Mouse (Mus musculus) forebrain, embryonic 12.5 days (tissue): Measurements from ENCODE around the gene Scn4b. TPM values are rescaled to one million over a fixed set of nuclear protein-coding genes. Genes with fewer than 3 reads are reported as not detected.
A peak's percentile ranks its signal among the peaks of the same experiment; 100 is the strongest.

Experiments used
- ATAC-seq: fragments of 200-750 bp; cut with Nextera tagmentation; 2 replicates; pipeline ENCODE4 v1.8.0; 2017; ENCODE audit warnings: moderate TSS enrichment; ENCODE audit not compliant: low FRiP score
- H3K27ac ChIP-seq: fragments of 300-500 bp; sonication (generic); 2 replicates; pipeline ENCODE4 v1.5.1; 2016; ENCODE audit warnings: mild to moderate bottlenecking
- H3K27me3 ChIP-seq: fragments of 300-500 bp; sonication (generic); 2 replicates; pipeline ENCODE4 v1.6.1; 2016; ENCODE audit warnings: mild to moderate bottlenecking
- H3K36me3 ChIP-seq: fragments of 300-500 bp; sonication (generic); replicated peaks from 2 replicates; pipeline ENCODE4 v1.6.1; 2016; ENCODE audit warnings: mild to moderate bottlenecking
- H3K4me1 ChIP-seq: fragments of 300-500 bp; sonication (generic); 2 replicates; pipeline ENCODE4 v1.6.1; 2016
- H3K4me2 ChIP-seq: fragments of 300-500 bp; sonication (generic); 2 replicates; pipeline ENCODE4 v1.6.1; 2016; ENCODE audit warnings: mild to moderate bottlenecking, moderate library complexity
- H3K4me3 ChIP-seq: fragments of 300-500 bp; sonication (generic); replicated peaks from 2 replicates; pipeline ENCODE4 v1.5.1; 2016; ENCODE audit warnings: mild to moderate bottlenecking
- H3K9ac ChIP-seq: fragments of 300-500 bp; sonication (generic); 2 replicates; pipeline ENCODE4 v1.6.1; 2016; ENCODE audit warnings: mild to moderate bottlenecking
- H3K9me3 ChIP-seq: fragments of 300-500 bp; sonication (generic); 2 replicates; pipeline ENCODE4 v1.6.1; 2016
- WGBS: fragments of 180-500 bp; shearing (Covaris S2); methylation state at CpG from one replicate; pipeline ENCODE4 v1.1.7; 2016; 5-methylcytosine and 5-hydroxymethylcytosine counted together
- polyA plus RNA-seq: library from polyadenylated mRNA; unstranded; fragments of >200 nt; fragmentation: Nextera tagmentation; extraction: Ambion mirVana; gene quantifications from 2 replicates; pipeline ENCODE4 v1.2.1, GENCODE M21; 2016

Scn4b gene
- polyA plus RNA-seq: 0.23 and 0.56 TPM in 2 replicates

DNA sequence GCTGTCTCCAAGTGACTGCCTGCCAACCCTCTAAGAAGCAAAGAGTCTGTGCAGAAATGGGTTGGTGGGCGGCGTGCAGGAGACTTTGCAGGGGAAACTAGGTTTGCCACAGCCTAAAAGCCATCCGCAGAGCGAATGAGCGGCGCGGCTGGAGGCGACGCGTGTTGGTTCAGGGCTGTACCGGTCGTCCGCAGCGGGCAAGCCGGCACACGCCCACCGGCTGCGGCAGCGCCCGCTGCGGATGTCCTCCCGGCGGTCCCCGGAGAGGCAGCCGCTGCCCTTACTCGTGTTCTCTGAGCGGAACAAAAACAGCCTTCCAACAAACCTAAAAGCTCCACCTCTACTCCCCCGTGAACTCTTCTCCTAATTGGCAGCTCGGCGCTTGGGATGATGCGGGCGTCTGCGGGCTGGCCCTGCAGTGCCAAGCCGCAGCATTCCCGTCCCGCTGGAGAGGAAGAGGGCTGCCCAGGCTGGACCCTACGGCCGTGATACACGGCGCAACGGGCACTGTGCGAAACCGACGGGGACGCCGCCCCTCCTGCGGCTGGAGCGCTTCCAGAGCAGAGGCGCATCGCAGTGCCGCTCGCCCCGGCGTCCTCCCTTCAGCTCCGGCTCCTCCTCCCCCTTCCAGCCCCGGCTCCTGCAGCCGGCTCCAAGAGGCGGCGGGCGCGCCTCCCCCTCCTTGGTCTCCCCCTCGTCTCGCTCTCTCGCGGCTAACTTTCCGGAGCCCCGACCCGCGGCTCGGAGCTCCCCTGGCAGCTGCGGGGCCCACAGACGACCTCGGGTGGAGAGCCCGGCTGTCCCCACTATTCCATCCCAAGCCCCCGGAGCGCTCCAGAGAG, at the start of gene Scn4b:
TSS of gene Scn4b (plus strand) at position 205 of the 842 bp plus-strand sequence.
- peaks cover 30% of the 10 kb centered on the region for H3K4me1 ChIP-seq
- H3K27me3 ChIP-seq: peaks cover 99% of the 10 kb centered on the region
- ATAC-seq: peak; percentile 36; the same call in 1 of the 2 replicates
- H3K9ac ChIP-seq: peak within 1 kb of the TSS; percentile 51
- no peaks in the 10 kb centered on the region for H3K36me3 ChIP-seq
- H3K4me2 ChIP-seq: peak within 1 kb of the TSS; percentile 88
- no peaks in the 10 kb centered on the region for H3K9me3 ChIP-seq
- WGBS: under 1% methylated on average over 68 of the region's 76 CpGs
- peak within 1 kb of the TSS; percentile 47 for H3K4me3 ChIP-seq
- H3K27ac ChIP-seq: no peak within 1 kb of the TSS

GRCm38 (mm10) chr9:45090811-45091210, 47.4 kb upstream of the Scn4b start:
- Histone ChIP-seq H3K4me1 (no peaks in the 10 kb centered on the region), H3K4me2 (no peak overlapping the region), H3K36me3 (no peaks in the 10 kb centered on the region), H3K9ac (no peak overlapping the region), H3K27me3 (peaks cover 11% of the 10 kb centered on the region; the same call in 1 of the 2 replicates), H3K9me3 (no peaks in the 10 kb centered on the region), H3K4me3 (no peak overlapping the region), H3K27ac (no peak overlapping the region)
- no peak for ATAC-seq
- WGBS: 72% methylated on average over 3 of the region's 3 CpGs

- Histone ChIP-seq H3K36me3 (no peaks in the 10 kb centered on the region), H3K4me2 (no peak overlapping the region), H3K4me3 (no peak overlapping the region), H3K9me3 (no peaks in the 10 kb centered on the region), H3K27me3 (peaks cover 1% of the 10 kb centered on the region; the same call in 1 of the 2 replicates), H3K27ac (no peak overlapping the region), H3K9ac (no peak overlapping the region), H3K4me1 (no peaks in the 10 kb centered on the region)
- ATAC-seq: no peak
- 70% methylated on average over 4 of the region's 4 CpGs for WGBS
Measured at GRCm38 (mm10) chr9:45092641-45093040, 45.6 kb upstream of the Scn4b start.

DNA sequence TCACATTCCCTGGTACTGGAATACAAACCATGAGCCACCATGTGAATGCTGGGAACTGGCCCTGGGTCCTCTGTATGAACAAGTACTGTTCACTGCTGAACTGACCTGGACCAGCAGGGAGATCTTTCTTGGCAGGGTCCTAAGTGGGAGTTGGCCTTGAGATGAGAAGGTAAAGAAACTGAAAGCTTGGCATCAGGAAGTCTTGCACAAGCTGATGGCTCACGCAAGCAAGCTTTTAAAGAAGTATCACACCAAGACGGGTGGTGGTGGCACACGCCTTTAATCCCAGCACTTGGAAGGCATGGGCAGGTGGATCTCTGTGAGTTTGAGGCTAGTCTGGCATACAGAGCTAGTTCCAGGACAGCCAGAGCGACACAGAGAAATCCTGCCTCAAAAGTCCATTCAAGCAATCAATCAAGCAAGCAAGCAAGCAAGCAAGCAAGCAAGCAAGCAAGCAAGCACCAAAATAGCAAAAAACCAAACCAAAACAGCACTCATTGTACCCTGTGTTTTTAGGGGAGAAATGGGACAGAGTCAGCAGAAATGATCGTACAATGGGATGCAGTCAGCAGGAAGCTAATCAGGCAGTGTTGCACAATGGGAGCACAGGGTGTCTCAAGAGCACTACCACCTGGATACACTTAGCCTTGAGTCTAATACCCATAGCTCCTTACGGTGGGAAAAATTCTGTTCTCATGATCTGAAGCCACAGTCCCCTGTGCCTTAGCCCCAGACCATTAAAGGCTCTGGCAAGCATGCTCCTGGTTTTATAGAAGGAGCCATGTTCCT, 42.9 kb upstream of the Scn4b start:
- ATAC-seq: no peak
- 81% methylated on average over 6 of the region's 6 CpGs for WGBS

DNA sequence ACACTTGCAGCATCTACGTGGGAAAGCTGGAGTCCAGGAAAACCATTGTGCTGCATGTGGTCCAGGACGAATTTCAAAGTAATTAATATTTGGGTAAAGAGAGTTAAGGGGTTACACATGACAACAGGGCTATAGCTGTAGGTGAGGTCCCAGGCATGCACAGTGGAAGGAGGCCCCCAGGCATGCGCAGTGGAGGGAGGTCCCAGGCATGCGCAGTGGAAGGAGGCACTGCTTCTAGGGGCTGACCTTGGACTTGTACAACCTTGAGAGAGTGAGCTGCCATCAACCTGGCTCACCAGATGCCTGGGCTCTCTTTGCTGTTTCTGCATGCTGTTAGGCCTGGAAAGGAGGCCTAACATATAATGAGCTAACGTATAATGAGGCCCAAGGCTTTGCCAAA, 40.3 kb upstream of the Scn4b start:
- WGBS: 79% methylated on average over 5 of the region's 5 CpGs
- Histone ChIP-seq H3K4me1 (no peaks in the 10 kb centered on the region), H3K9ac (no peak overlapping the region), H3K9me3 (no peaks in the 10 kb centered on the region), H3K36me3 (no peaks in the 10 kb centered on the region), H3K4me3 (no peak overlapping the region), H3K27me3 (no peaks in the 10 kb centered on the region), H3K4me2 (no peak overlapping the region), H3K27ac (no peak overlapping the region)
- ATAC-seq: no peak

More for the DNA sequence above, 42.9 kb upstream of the Scn4b start:
- Histone ChIP-seq H3K4me1 (no peaks in the 10 kb centered on the region), H3K27me3 (no peaks in the 10 kb centered on the region), H3K9me3 (no peaks in the 10 kb centered on the region), H3K27ac (no peak overlapping the region), H3K9ac (no peak overlapping the region), H3K36me3 (no peaks in the 10 kb centered on the region), H3K4me3 (no peak overlapping the region), H3K4me2 (no peak overlapping the region)

DNA sequence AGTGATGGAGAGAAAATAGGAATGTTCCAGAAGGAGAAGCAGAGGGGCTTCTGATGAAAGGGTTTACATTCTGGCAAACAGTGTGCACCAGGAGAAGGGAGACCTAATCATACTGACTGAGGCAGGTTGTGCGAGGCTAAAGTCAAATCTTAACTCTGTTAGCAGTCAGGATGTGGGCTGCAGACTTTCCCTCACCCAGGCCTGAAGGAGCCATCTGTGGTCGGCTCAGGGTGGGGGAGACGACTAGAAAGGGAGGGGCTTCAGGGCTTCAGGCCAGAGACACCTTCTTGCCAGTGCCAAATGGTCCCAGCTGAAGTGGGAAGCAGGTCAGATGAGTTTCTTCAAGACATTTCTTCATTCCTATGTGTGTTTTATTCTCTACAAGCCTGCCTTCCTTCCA, 39.8 kb upstream of the Scn4b start:
- WGBS: 75% methylated on average over 3 of the region's 3 CpGs
- H3K9me3 ChIP-seq: no peaks in the 10 kb centered on the region
- no peak for ATAC-seq

GRCm38 (mm10) chr9:45102528-45102927, 35.7 kb upstream of the Scn4b start:
- no peak for ATAC-seq
- Histone ChIP-seq H3K9me3 (no peaks in the 10 kb centered on the region), H3K36me3 (no peaks in the 10 kb centered on the region), H3K4me1 (no peaks in the 10 kb centered on the region), H3K4me2 (no peak overlapping the region), H3K27me3 (0 out of 2 replicates have a peak, but pooled peaks cover 3% of the 10 kb centered on the region), H3K4me3 (no peak overlapping the region), H3K27ac (no peak overlapping the region), H3K9ac (no peak overlapping the region)
- 83% methylated on average over 1 of the region's 1 CpGs for WGBS

More for the DNA sequence above, 39.8 kb upstream of the Scn4b start:
- Histone ChIP-seq H3K4me1 (no peaks in the 10 kb centered on the region), H3K4me3 (no peak overlapping the region), H3K4me2 (no peak overlapping the region), H3K9ac (no peak overlapping the region), H3K36me3 (no peaks in the 10 kb centered on the region), H3K27me3 (no peaks in the 10 kb centered on the region), H3K27ac (no peak overlapping the region)

DNA sequence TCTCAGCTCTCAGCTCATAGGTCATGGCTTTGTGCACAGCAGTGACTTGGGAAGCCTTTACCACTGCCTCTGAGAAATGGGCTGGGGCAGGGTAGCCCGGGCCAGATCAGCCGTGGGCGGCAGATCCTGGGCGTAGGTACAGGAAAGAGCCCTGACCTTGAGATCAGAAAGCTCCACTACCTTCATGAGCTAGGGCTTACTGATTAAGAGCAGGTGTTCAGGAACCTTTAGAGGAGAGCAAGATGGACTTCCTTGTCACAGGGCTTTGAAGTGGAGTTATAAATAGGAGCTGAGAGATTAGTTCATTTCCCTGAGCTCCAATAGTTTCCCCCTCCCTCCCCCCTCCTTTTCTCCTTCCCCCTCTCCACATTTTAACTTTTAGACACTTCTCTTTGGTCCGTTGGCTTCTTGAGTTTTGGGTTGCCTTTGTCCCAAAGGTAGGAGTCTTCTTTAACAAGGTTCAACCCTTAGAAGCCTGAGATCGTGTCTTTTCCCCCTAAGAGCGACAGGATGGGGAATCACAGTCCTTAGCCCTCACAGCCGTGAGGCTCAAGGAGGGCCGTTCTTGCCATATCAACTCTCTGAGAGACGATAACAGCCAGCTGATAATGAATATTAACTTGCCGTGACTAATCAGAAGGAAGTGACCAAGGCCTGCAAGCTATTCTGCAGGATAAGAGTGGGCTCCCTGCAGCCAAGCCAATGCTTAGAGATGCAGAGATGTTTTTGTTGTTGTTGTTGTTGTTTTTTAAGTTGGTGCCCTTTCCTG, 34.8 kb upstream of the Scn4b start:
- ATAC-seq: no peak
- 76% methylated on average over 11 of the region's 11 CpGs for WGBS

DNA sequence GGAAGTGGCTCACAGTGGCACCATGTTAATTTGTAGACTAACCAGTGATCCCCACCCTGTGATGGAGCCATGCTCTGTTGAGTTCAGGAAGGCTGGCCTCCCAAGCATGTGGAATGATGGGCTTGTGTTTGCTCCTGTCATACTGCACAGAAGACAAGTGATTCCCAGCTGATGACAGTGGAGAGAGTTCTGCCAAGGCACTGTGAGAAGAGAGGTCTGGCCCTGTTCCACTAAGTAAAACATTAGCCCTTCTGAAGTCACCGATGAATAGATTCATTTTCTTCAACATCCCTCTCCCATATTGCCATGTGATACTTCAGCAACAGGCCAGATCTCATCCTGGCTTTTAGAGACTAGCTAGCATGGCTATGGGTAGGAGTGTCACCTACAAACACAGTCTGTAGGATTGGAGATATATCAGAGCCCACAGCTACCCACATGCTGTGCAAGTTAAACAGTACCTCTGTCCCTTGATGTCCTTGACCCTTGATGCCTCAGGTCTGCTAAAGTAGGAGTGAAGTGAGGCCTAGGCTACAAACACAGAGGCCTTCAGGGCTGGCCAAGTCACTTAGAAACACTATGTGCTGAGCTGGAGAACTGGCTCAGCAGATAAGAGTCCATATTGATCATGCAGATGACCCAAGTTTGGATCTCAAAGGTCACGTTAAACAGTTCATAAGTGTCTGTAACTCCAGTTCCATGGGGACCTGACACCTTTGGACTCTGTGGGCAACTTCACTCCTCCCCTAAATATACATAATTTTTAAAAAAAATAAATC, 32.4 kb upstream of the Scn4b start:
- Histone ChIP-seq H3K4me2 (no peak overlapping the region), H3K9me3 (no peaks in the 10 kb centered on the region), H3K27me3 (0 out of 2 replicates have a peak, but pooled peaks cover 3% of the 10 kb centered on the region), H3K4me3 (no peak overlapping the region), H3K36me3 (no peaks in the 10 kb centered on the region), H3K9ac (no peak overlapping the region), H3K4me1 (no peaks in the 10 kb centered on the region), H3K27ac (no peak overlapping the region)
- ATAC-seq: no peak
- WGBS: 86% methylated on average over 2 of the region's 2 CpGs

More for the DNA sequence above, 34.8 kb upstream of the Scn4b start:
- Histone ChIP-seq H3K4me3 (no peak overlapping the region), H3K27me3 (0 out of 2 replicates have a peak, but pooled peaks cover 3% of the 10 kb centered on the region), H3K9me3 (no peaks in the 10 kb centered on the region), H3K9ac (no peak overlapping the region), H3K4me1 (no peaks in the 10 kb centered on the region), H3K4me2 (no peak overlapping the region), H3K36me3 (no peaks in the 10 kb centered on the region), H3K27ac (no peak overlapping the region)

- H3K4me2 ChIP-seq: peak overlapping the region; percentile 58
- H3K4me3 ChIP-seq: peak overlapping the region; percentile 37
- peaks cover 20% of the 10 kb centered on the region for H3K4me1 ChIP-seq
- ATAC-seq: no peak
- H3K27me3 ChIP-seq: peaks cover 14% of the 10 kb centered on the region
- no peak overlapping the region for H3K27ac ChIP-seq
- WGBS: 2% methylated on average over 14 of the region's 14 CpGs
- peak overlapping the region; percentile 45; the same call in 1 of the 2 replicates for H3K9ac ChIP-seq
- H3K9me3 ChIP-seq: no peaks in the 10 kb centered on the region
- no peaks in the 10 kb centered on the region for H3K36me3 ChIP-seq
Measured at GRCm38 (mm10) chr9:45115706-45116105, 22.5 kb upstream of the Scn4b start.

DNA sequence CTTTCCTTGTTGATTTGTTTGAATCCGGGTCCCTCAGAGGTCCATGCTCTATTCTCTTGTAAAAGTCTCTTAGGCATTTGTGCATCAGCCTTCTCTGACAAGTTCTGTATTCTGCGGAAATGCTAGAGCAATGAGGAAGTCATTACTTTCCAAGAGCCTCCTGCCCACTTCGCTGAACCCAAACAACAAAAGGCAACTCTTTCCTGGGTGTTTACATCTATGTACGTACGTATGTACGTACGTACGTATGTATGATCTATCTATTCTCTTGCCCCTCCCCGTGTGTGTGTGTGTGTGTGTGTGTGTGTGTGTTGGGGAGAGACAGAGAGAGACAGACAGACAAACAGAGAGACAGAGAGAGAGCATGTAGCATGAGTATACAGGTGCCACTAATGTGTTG, 21.4 kb upstream of the Scn4b start:
- Histone ChIP-seq H3K27me3 (peaks cover 14% of the 10 kb centered on the region), H3K4me2 (no peak overlapping the region), H3K9ac (no peak overlapping the region; the same call in 1 of the 2 replicates), H3K4me1 (peaks cover 20% of the 10 kb centered on the region), H3K4me3 (no peak overlapping the region), H3K9me3 (no peaks in the 10 kb centered on the region), H3K27ac (no peak overlapping the region), H3K36me3 (no peaks in the 10 kb centered on the region)
- no peak for ATAC-seq
- WGBS: 73% methylated on average over 9 of the region's 9 CpGs
